Mouse (Mus musculus) right cerebral cortex, postnatal 36 days (tissue): ENCODE measurements around the gene Shc1.

Experiments
- DNase-seq, 2 experiments: peaks; one replicate each; pipeline ENCODE4 v3.0.0; 2022; ENCODE audit warnings: low spot score in 2 of 2, mixed read lengths in 1 of 2

Gene Shc1

GRCm38 (mm10) chr3:89418170-89418860 is at the start of gene Shc1, which contains the start of gene Cks1b:
TSS of gene Shc1 (plus strand) at chr3:89418443.
TSS of gene Cks1b (minus strand) at chr3:89418383.
- peak; percentile 92 to 97 for DNase-seq

GRCm38 (mm10) chr3:89373581-89374231 is 44.5 kb upstream of the Shc1 start:
- DNase-seq, result no peak

GRCm38 (mm10) chr3:89377831-89378230 is 40.4 kb upstream of the Shc1 start:
- no peak for DNase-seq

- DNase-seq, result peak in 1 of 2 experiments; percentile 49
Observed at GRCm38 (mm10) chr3:89378394-89379067, 39.7 kb upstream of the Shc1 start.

GRCm38 (mm10) chr3:89379388-89380131 is 38.7 kb upstream of the Shc1 start:
- no peak for DNase-seq

GRCm38 (mm10) chr3:89380291-89380690 is 38.0 kb upstream of the Shc1 start:
- no peak for DNase-seq

GRCm38 (mm10) chr3:89380711-89381110 is 37.5 kb upstream of the Shc1 start:
- no peak for DNase-seq

- DNase-seq, result no peak
Observed at GRCm38 (mm10) chr3:89381233-89381632, 37.0 kb upstream of the Shc1 start.

GRCm38 (mm10) chr3:89382033-89382882 is 36.0 kb upstream of the Shc1 start:
- DNase-seq, result no peak

GRCm38 (mm10) chr3:89382950-89383349 is 35.3 kb upstream of the Shc1 start:
- DNase-seq, result no peak

GRCm38 (mm10) chr3:89383651-89384255 is 34.5 kb upstream of the Shc1 start:
- no peak for DNase-seq

- DNase-seq, result no peak
Observed at GRCm38 (mm10) chr3:89384331-89385076, 33.7 kb upstream of the Shc1 start.

- no peak for DNase-seq
Observed at GRCm38 (mm10) chr3:89385451-89385850, 32.8 kb upstream of the Shc1 start.

- DNase-seq, result no peak
Observed at GRCm38 (mm10) chr3:89386438-89387420, 31.5 kb upstream of the Shc1 start.

GRCm38 (mm10) chr3:89387632-89388031 is 30.6 kb upstream of the Shc1 start:
- no peak for DNase-seq

GRCm38 (mm10) chr3:89388134-89388881 is 29.9 kb upstream of the Shc1 start:
- no peak for DNase-seq

GRCm38 (mm10) chr3:89388901-89389740 is 29.1 kb upstream of the Shc1 start:
- no peak for DNase-seq
